Mouse (Mus musculus): ENCODE results near the gene Acp2.
"Not testable (repeated sequence)": the region's sequence is repeated elsewhere in the genome, so short reads cannot be mapped to it uniquely, and the experiment has no call there.

Acp2 gene

GRCm38 (mm10) chr2:91194624-91195332 is 7.9 kb upstream of the Acp2 start:
- no peak for DNase-seq (ENCODE audit: low spot score in 2 of 2)

GRCm38 (mm10) chr2:91196577-91197001 is 6.1 kb upstream of the Acp2 start:
- no peak for DNase-seq (ENCODE audit: low spot score in 2 of 2)

- no peak for DNase-seq (ENCODE audit: low spot score in 2 of 2)
These were observed 3.8 kb upstream of the Acp2 start for GRCm38 (mm10) chr2:91198888-91199287.

- DNase-seq (ENCODE audit: low spot score in 2 of 2), result no peak
These were observed 429 bp downstream of the Acp2 start for GRCm38 (mm10) chr2:91202972-91203656.

GRCm38 (mm10) chr2:91206254-91206775 is 3.6 kb downstream of the Acp2 start:
- no peak for DNase-seq (ENCODE audit: low spot score in 2 of 2)

GRCm38 (mm10) chr2:91213311-91213710 is 10.6 kb downstream of the Acp2 start:
- DNase-seq (ENCODE audit: low spot score in 2 of 2), result no peak

- no peak for DNase-seq (ENCODE audit: low spot score in 2 of 2)
These were observed 14.3 kb downstream of the Acp2 start for GRCm38 (mm10) chr2:91217032-91217431.

- DNase-seq (ENCODE audit: low spot score in 2 of 2), result no peak
These were observed 17.8 kb downstream of the Acp2 start for GRCm38 (mm10) chr2:91220501-91220900.

GRCm38 (mm10) chr2:91223614-91224013 is 20.9 kb downstream of the Acp2 start:
- DNase-seq (ENCODE audit: low spot score in 2 of 2), result no peak

GRCm38 (mm10) chr2:91229735-91230134 is 27.1 kb downstream of the Acp2 start:
- DNase-seq (ENCODE audit: low spot score in 2 of 2), result no peak

GRCm38 (mm10) chr2:91236601-91237510 is 34.2 kb downstream of the Acp2 start, which contains the start of gene Ddb2:
TSS of gene Ddb2 (minus strand) at chr2:91236982.
- DNase-seq (ENCODE audit: low spot score in 2 of 2), result peak; percentile 53 to 73

- not testable (repeated sequence) for DNase-seq (ENCODE audit: low spot score in 2 of 2)
These were observed 34.9 kb downstream of the Acp2 start for GRCm38 (mm10) chr2:91237511-91238080.

GRCm38 (mm10) chr2:91242547-91242946 is 39.9 kb downstream of the Acp2 start:
- DNase-seq (ENCODE audit: low spot score in 2 of 2), result no peak

- DNase-seq (ENCODE audit: low spot score in 2 of 2), result peak in 1 of 2 experiments; percentile 54
These were observed 40.7 kb downstream of the Acp2 start for GRCm38 (mm10) chr2:91243416-91243815.

GRCm38 (mm10) chr2:91244557-91245228 is 42.0 kb downstream of the Acp2 start:
- DNase-seq (ENCODE audit: low spot score in 2 of 2), result no peak

GRCm38 (mm10) chr2:91248366-91248765 is 45.7 kb downstream of the Acp2 start:
- no peak for DNase-seq (ENCODE audit: low spot score in 2 of 2)

- DNase-seq (ENCODE audit: low spot score in 2 of 2), result no peak
These were observed 49.3 kb downstream of the Acp2 start for GRCm38 (mm10) chr2:91252001-91252400.

- no peak for DNase-seq (ENCODE audit: low spot score in 2 of 2)
These were observed 49.8 kb downstream of the Acp2 start for GRCm38 (mm10) chr2:91252512-91252911.

- DNase-seq (ENCODE audit: low spot score in 2 of 2), result no peak
These were observed 52.2 kb downstream of the Acp2 start for GRCm38 (mm10) chr2:91254725-91255380.

GRCm38 (mm10) chr2:91255661-91256150 is 53.0 kb downstream of the Acp2 start, which contains the start of gene Pacsin3:
TSS of gene Pacsin3 (plus strand) at chr2:91255954.
- DNase-seq (ENCODE audit: low spot score in 2 of 2), result peak in 1 of 2 experiments; percentile 22
